Mouse (Mus musculus) gastrocnemius, postnatal 14 days (tissue): Measurements from ENCODE around the gene Nxn. TPM values are rescaled to one million over a fixed set of nuclear protein-coding genes. Genes with fewer than 3 reads are reported as not detected.
A peak's percentile ranks its signal among the peaks of the same experiment; 100 is the strongest.
"Not testable (repeated sequence)": the region's sequence is repeated elsewhere in the genome, so short reads cannot be mapped to it uniquely, and the experiment has no call there.

Source experiments
- DNase-seq: peaks from one replicate; pipeline ENCODE4 v3.0.0; 2021; ENCODE audit warnings: mixed read lengths
- intact Hi-C: fragments of 180-260 bp; cut with DNase I; formaldehyde crosslinking; loops from one replicate; pipeline ENCODE4 v1.15.1; 2025; ENCODE audit warnings: low total_unique reads
- total RNA-seq, 2 experiments: library from RNA; stranded (reverse); gene quantifications; 2 replicates each; pipeline ENCODE4 v1.2.3; 2021

The Nxn gene
- total RNA-seq, 2 experiments from 2014 or later = 28.7 to 28.8 TPM

DNA sequence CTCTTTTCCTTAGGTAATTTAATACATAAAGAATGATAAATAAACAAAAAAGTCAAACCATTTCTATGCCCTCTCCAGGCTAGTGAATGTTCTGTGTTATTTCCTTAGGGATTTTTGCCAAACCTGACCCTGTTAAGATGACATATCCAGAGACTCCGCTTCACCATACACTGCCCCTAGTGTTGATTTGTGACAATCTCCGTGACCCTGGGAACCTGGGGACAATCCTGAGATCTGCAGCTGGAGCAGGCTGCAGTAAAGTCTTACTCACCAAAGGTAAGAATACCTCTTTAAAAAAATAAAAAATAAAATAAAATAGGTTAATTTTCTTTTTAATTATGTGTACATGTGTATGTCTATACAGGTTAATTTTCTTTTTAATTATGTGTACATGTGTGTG is 151.7 kb downstream of the Nxn start:
- intact Hi-C loops = no loop called here
- no peak for DNase-seq

DNA sequence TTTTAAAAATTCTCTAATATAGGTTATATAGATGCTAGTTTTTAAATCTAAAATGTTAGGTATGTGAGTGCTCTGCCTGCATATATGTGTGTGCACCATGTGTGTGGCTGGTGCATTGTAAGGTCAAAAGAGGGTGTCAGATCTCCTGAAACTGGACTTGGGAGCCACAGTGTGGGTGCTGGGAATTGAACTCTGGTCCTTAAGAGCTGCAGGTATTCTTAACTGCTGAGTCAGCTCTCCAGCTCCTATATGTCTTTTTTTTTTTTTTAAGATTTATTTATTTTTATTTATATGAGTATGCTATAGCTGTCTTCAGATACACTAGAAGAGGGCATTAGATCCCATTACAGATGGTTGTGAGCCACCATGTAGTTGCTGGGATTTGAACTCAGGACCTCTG is 152.5 kb downstream of the Nxn start:
- DNase-seq = no peak
- intact Hi-C loops = no loop called here

DNA sequence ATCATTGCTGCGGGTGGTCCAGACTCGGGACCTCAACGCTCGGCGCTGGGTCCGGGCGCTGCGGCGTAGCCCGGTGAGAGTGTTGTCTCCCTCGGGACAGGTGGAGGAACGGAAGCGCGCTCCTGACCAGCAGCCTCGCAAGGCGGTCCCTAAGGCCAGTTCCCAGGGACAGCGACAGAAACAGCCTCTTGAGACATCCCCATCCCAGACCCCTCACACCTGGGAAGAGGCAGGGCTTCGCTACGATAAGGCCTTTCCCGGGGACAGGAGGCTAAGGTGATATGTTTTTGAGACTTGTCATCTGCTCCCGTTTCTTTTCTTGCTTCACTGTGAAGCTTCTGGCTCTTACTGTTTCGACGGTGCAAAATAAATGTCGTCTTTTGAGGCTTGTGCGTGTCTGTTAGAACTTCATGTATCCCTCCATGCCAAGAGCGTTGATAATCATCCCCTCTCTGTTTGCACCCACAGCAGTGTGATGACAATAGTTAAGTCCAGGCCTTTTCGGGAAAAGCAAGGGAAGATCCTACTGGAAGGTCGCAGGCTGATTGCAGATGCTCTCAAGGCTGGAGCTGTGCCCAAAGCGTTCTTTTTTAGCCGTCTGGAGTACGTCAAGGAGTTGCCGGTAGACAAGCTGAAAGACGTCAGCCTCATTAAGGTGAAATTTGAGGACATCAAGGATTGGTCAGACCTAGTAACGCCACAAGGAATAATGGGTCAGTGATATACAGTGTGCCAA is 155.0 kb downstream of the Nxn start:
- intact Hi-C loops = no loop called here

DNA sequence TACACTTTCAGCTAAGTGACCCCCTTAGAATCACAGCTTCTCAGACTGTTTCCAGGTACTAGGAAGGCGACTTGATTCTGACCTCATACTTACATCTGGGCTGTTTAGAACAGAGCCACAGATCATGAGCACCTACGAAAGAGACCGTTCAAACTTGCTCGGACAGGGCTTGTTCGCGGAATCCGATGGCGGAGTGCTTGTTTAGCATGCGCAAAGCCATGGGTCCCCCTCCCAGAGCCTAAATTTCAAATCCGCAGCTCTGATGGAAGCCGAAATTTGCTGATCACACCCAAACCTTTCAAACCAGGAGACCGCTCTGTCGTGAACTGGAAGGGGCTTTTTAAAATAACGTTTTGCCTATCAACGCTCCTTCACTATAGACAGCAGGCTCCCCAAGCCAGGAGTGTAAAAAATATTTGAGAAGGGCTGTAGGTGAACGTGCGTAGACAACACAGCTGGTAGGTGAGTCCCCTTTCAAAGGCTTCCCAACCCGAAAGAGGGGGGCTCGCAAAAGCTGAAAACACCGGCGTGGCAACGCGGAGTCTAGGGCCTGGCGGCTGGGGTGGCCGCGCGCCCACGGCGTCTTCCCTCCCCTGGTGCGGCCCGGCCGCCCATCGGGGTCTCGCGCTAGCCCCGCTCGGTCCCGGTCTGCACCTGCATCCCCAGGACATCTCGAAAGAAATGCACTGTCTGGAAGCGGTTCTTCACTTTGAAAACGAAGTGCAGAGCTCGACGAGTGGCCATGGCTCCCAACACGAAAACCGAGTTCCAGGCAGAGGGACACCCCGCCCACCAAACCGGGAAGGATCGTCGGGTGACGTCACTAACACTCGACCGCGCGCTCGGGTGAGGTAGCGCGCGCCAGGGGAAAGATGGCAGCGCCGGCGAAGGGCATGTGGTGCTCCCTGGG is 155.8 kb downstream of the Nxn start, which contains the start of the genes Mrm3 and Glod4:
Gene Mrm3, plus strand, starts transcription at position 815 of the 910 bp plus-strand sequence.
Gene Glod4, minus strand, starts transcription at position 825 of the 910 bp plus-strand sequence.
- peak; percentile 92 for DNase-seq
- intact Hi-C loops = no loop called here

More for the DNA sequence above, 155.0 kb downstream of the Nxn start:
- no peak for DNase-seq

DNA sequence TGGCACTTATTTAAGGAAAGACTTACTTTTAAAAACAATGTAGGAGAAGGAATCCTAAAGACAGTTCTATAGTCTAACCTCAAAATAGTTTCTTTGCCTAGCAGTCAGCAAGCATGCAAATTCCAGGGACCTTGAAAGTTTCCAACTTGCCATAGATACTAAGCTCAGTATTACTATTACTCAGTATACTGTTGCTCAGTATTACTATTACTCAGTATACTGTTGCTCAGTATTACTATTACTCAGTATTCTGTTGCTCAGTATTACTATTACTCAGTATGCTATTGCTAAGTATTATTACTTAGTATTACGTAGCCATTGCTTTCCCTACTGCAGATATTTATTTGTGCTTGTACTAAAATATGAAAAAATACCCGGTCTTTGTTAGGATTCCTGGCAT is 159.2 kb downstream of the Nxn start:
- intact Hi-C loops = no loop called here
- no peak for DNase-seq

DNA sequence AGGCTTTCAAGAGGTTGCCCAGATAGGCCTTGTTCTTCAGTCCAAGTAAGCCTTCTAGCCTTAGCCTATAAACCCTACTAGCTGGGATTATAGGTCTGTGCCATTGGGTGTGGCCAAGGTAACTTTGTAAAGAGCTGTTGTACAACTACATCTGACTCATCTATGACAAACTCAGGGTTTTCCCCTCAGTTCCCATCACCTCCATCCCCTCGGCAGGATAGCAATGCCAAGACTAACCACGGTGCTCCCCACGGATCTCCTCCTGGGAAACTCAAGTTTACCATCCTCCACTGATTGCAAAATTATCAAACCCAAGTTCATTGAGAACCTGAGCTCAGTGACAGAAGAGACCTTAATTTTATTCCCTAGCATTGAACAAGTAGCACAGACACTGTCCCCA is 162.8 kb downstream of the Nxn start:
- intact Hi-C loops = no loop called here

DNA sequence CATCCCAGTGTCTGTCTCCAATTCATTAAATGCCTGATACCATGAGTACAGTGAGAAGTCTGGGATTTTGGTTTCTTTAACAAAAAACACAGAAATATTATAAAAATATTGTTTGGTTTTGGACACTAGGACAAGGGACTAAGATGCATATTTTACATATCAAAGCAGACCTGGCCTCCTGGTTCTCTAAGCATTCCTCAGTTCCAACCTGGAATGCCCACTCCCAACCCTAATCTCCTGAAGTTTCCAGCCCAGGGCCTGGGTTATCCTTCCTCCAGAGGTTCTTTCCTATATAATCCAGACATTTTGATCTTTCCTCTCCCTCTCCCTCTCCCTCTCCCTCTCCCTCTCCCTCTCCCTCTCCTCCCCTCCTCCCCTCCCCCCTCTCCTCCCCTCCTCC is 173.9 kb downstream of the Nxn start:
- intact Hi-C loops = no loop called here
- DNase-seq = no peak

More for the DNA sequence above, 162.8 kb downstream of the Nxn start:
- no peak for DNase-seq

DNA sequence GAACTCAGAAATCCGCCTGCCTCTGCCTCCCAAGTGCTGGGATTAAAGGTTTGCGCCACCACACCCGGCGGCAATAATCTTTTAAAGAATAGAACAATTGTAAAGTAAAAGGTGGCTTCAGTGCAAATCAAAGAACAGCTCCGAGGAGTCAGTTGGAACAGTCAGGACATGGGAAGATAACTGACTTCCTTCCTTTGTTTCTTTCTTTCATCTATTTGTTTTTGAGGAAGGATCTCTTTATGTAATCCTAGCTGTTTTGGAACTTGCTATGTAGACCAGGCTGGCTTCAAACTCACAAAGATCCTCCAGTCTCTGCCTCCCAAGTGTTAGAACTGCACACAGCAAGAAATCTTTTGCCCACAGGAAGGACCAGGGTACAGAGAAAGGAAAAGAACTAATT is 174.3 kb downstream of the Nxn start:
- intact Hi-C loops = no loop called here
- DNase-seq = no peak

DNA sequence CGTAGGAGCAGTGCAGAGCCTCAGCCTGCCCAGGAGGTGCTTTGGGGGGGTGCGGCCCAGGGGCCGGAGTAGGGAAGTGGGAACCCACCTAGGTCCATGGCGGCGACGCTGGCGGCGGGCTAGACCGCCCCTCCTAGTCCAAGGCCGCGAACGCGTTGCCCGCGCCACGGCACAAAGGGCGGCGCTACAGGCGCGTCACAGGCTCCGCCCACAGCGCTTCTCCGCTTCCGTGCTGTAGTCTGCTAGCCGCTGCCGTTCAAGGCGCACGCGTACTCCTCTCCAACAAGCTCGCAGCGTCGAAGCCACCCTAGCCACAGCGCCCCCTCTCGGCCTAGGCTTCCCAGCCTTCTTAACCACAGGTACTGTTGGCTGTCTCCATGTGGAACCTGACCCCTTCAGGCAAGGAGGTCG is 181.5 kb downstream of the Nxn start, which contains the start of the genes Dbil5 and Gemin4:
Gene Dbil5, plus strand, starts transcription at position 219 of the 411 bp plus-strand sequence.
Gene Gemin4, minus strand, starts transcription at position 275 of the 411 bp plus-strand sequence.
- intact Hi-C loops = no loop called here
- peak; percentile 97 for DNase-seq

DNA sequence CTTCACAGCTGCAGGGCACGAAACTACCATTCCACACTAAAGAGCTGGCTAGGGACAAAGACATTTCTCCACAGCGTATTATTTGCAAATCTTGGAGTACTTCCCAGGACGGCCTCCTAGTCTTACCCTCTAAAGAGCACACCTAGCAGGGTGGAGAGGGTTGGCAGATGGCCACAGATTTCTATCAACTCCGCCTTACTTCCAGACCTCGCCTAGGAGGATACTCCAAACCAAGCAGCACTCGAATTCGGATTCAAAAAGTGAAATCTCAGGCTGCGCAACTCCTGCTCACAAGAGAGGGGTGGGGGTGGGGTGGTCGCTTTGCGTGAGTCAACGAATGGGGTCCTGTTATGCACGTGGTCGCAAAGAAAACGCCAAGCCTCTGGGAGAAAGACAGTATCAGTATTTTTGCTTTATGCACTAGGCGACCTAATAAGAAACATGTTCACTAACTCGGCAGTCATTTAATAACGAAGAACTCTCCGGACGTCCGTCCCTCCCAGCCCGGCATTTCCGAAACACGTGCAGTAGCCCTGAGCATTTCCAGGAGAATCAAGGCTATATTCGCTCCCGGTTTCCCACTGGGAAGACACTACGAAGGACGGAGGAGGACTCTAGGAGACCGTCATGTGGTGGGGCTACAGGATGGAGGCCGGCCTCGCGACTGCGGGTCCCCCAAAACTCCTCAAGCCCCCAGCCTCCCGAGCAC is 182.1 kb downstream of the Nxn start:
- intact Hi-C loops = no loop called here
- no peak for DNase-seq

DNA sequence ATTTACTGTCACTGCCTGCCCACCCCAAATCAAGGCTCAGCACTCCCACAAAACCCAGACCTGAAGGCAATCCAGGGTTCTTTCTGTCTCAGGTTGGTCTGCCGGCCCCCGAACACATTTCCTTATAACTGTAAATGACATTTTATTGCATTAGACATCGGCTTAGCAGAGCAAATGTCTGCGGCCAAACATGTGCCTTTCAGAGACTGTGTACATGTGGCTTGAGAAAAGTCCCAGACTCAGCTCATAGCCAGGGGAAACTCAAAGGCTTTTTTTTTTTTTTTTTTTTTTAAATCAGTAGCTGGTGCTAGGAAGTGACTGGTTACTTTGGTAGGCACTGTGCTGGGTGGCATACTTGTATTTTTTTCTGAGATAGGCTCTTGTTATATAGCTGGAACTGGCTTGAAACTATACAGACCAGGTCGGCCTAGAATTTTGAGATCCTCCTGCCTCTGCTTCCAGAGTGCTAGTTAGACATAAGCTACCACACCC is 182.8 kb downstream of the Nxn start:
- intact Hi-C loops = no loop called here
- DNase-seq = no peak

DNA sequence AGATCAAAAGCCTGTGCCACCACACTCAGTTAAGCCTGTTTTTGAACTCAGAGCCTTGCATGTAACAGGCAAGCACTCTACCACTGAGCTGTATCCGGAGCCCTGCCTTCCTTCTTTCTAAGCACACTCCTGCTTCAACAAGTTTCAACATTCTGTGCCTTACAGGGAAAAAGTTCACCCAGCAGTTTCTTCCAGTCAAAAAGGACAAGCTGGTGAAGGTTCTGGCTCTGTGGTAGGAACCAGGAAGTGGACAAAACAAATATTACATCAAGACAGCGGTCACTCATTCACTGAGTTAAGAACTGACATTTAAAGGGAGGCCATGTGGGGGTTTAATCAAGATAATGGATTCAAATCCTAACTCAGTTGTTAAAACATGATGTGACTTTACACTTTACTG is 183.9 kb downstream of the Nxn start:
- intact Hi-C loops = no loop called here
- no peak for DNase-seq

DNA sequence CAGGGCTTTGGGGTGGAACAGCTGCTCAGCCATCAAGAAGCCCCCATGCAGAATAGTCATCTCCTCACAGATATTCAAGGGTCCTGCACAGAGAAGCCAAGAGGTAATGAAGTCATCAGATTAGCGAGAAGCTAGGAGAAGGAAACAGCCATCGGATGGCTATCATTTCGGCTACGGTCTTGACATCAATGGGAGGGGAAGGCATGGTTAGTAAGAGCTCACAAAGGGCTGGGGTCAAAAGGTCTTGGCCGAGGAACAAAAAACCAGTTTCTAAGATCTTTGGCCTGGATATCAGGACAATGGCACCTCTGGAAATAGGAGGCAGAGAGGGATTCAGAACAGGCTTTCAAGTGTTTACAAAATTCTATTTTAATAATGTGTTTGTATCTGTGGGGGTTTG is 185.1 kb downstream of the Nxn start:
- no peak for DNase-seq
- intact Hi-C loops = no loop called here

DNA sequence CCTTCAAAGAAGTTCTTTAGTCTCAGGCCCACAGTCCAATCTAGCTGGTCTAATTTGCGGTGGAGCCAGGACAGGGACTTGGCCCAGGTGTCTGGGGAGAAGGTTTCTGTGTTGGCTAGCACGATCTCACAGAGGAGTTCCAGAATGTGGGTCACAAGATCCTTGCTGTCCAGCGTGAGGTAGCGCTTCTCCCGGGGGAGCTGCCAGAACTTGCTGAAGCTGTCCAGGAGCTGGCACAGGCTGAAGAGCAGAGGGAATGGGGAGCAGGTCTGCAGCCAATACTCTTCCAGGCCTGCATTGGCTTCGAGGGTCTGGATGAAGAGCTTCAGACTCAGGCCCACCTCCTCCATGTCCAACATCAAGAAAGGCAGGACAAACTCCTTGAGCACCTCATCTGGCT is 187.3 kb downstream of the Nxn start:
- intact Hi-C loops = not testable (repeated sequence)

DNA sequence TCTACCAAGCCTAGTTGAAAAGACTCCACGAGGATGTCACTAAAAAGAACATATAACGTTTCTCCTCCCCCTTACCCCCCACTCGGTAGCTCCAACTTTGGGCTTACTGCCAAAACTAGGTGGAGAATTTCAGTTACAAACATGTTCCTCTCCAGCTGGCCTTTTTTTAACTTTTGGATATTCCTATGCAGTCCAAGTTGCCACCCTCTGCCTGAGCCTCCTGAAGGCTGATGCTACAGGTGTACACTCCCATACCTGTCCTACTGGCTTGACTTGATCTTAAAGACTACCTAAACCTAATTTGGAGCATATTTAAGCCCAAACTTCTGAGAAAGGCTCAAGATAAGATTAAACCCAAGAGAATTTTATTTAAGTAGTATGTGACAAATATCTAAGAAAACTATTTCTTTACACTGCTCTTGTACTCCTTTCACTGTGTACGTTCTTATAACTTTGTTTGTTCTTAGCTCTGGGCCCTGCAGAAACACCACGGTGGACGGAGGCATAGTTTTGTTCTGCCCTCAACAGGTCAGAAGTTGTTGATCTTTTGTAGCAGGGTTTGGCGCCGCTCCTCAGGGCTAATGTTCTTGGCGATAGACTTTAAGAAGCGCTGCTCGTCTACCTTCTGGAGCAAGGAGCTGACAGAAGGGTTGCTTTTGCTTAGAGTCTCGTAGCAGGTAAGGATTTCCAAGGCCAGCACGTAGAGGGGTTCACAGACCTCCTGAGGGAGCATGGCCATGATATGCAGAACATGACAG is 188.5 kb downstream of the Nxn start:
- intact Hi-C loops = no loop called here
- no peak for DNase-seq

More for the DNA sequence above, 187.3 kb downstream of the Nxn start:
- DNase-seq = peak; percentile 20
